In the genomic region with DNA sequence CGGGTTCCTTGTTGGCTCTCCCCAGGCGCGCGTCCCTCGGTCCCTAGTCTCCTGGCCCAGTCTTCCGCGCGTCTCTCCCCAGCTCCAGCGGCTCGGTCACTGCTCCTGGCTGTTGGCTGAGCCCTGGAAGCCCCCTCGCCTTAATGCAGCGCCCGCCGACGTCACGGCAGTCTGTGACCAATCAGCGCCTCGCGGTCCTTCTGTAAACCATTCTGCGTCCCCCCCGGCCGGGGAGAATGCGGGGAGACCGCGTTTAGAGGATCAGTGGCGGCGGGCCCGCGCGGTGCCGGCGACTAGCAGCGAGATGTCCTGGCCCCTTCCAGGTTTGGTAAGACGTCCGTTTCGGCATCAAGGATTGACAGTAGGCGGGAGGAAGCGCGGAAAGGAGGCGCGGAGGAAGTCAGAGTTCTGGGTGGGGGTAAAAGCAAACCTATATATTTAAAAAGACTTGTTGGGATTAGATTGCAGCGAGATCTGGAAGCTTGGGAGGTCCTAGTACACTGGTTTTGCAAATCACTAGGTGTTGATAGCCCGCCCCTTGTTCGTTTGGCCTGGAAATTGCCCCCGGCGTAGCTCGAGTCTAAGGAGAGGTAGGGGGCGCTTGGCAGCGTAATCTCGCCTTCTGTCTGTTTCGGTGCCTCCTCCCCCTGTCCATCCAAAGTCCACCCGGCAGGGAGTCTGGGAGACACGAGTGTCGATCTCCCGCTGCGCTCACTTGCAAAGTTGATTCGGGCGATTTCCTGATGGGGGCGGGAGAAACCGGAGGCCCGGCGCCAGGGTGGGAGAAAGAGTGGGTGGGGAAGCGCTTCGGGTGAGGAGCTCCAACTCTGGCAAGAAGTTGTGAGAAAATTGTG, we compare ENCODE assay signal across 8 mouse cellular contexts. TPM values are rescaled to one million over a fixed set of nuclear protein-coding genes. Genes with fewer than 3 reads are reported as not detected.
DNase-seq lines count a peak whose midpoint lies in the region; ATAC-seq and TF ChIP-seq lines count a peak whose summit lies in the region.

Gene Lhx1, minus strand, starts transcription at position 115 of the 854 bp plus-strand sequence.

- H3K27me3 ChIP-seq in heart, embryonic 12.5 days (replicated peaks) = peaks cover 100% of the 10 kb centered on the region
- H3K27me3 ChIP-seq in forebrain, embryonic 15.5 days = peaks cover 97% of the 10 kb centered on the region
- peaks cover 92% of the 10 kb centered on the region for H3K27me3 ChIP-seq in kidney, embryonic 14.5 days (ENCODE audit: control insufficient read depth, insufficient read depth, low read length)
- H3K27me3 ChIP-seq in midbrain, postnatal 0 days (ENCODE audit: insufficient read depth, low read length) = peaks cover 31% of the 10 kb centered on the region

- peak within 1 kb of the TSS; percentile 86 for H3K4me2 ChIP-seq in heart, embryonic 12.5 days
- peak within 1 kb of the TSS; percentile 60 for H3K4me2 ChIP-seq in forebrain, embryonic 15.5 days (replicated peaks)
- H3K4me2 ChIP-seq in kidney, embryonic 14.5 days (replicated peaks; ENCODE audit: low read depth, low read length) = peak within 1 kb of the TSS; percentile 69
- peak within 1 kb of the TSS; percentile 44 for H3K4me2 ChIP-seq in midbrain, postnatal 0 days (ENCODE audit: low read depth, low read length, poor library complexity, severe bottlenecking)

- DNase-seq in heart, adult 9 months (ENCODE audit: low spot score in 2 of 2) = no peak
- DNase-seq in midbrain, postnatal 0 days (ENCODE audit: low spot score) = peak; percentile 93
- DNase-seq in spleen, adult 18-20 months = no peak
- no peak for DNase-seq in left cerebral cortex, adult 9 months (ENCODE audit: low spot score in 2 of 2)

- no peak within 1 kb of the TSS for H3K27ac ChIP-seq in heart, embryonic 12.5 days (ENCODE audit: poor library complexity, severe bottlenecking)
- H3K27ac ChIP-seq in forebrain, embryonic 15.5 days (replicated peaks) = no peak within 1 kb of the TSS
- H3K27ac ChIP-seq in kidney, embryonic 14.5 days (ENCODE audit: low read depth, low read length) = peak within 1 kb of the TSS; percentile 82
- peak within 1 kb of the TSS; percentile 67 for H3K27ac ChIP-seq in midbrain, postnatal 0 days (ENCODE audit: low read depth, low read length)

- H3K9me3 ChIP-seq in heart, embryonic 12.5 days (replicated peaks) = no peaks in the 10 kb centered on the region
- no peaks in the 10 kb centered on the region for H3K9me3 ChIP-seq in forebrain, embryonic 15.5 days
- no peaks in the 10 kb centered on the region for H3K9me3 ChIP-seq in kidney, embryonic 14.5 days (ENCODE audit: control insufficient read depth, low read length)
- H3K9me3 ChIP-seq in midbrain, postnatal 0 days (ENCODE audit: low read length) = no peaks in the 10 kb centered on the region

- no peak for ATAC-seq in heart, embryonic 12.5 days (ENCODE audit: insufficient number of reproducible peaks, low FRiP score)
- peak; percentile 68 for ATAC-seq in cerebellum, adult (ENCODE audit: insufficient number of reproducible peaks, low FRiP score, low TSS enrichment)
- peak; percentile 57; the same call in 1 of the 2 replicates for ATAC-seq in forebrain, embryonic 15.5 days (replicated peaks)
- peak; percentile 80 for ATAC-seq in kidney, embryonic 14.5 days (ENCODE audit: low FRiP score, low TSS enrichment)
- ATAC-seq in midbrain, postnatal 0 days (ENCODE audit: low FRiP score) = peak; percentile 80

- 0 out of 2 replicates have a peak within 1 kb of the TSS, but pooled peaks have one; percentile 9 for H3K9ac ChIP-seq in heart, embryonic 12.5 days
- peak within 1 kb of the TSS; percentile 25 for H3K9ac ChIP-seq in forebrain, embryonic 15.5 days (replicated peaks)
- H3K9ac ChIP-seq in kidney, embryonic 14.5 days (ENCODE audit: low read depth, low read length) = peak within 1 kb of the TSS; percentile 78
- H3K9ac ChIP-seq in midbrain, postnatal 0 days (replicated peaks; ENCODE audit: low read length, poor library complexity, severe bottlenecking) = peak within 1 kb of the TSS; percentile 64

- peak; percentile 14; the same call in 1 of the 2 replicates for TF ChIP-seq CTCF in midbrain, postnatal 0 days (IDR thresholded peaks at IDR 0.05)

- under 1% methylated on average over 64 of the region's 64 CpGs for WGBS in heart, embryonic 12.5 days
- WGBS in forebrain, embryonic 15.5 days = under 1% methylated on average over 64 of the region's 64 CpGs
- WGBS in kidney, embryonic 14.5 days = under 1% methylated on average over 64 of the region's 64 CpGs
- under 1% methylated on average over 64 of the region's 64 CpGs for WGBS in midbrain, postnatal 0 days

- no peaks in the 10 kb centered on the region for H3K36me3 ChIP-seq in heart, embryonic 12.5 days
- H3K36me3 ChIP-seq in forebrain, embryonic 15.5 days = no peaks in the 10 kb centered on the region
- no peaks in the 10 kb centered on the region; the same call in 1 of the 2 replicates for H3K36me3 ChIP-seq in kidney, embryonic 14.5 days (ENCODE audit: control insufficient read depth, insufficient read depth, low read length)
- no peaks in the 10 kb centered on the region for H3K36me3 ChIP-seq in midbrain, postnatal 0 days (ENCODE audit: insufficient read depth, low read length)

- peaks cover 49% of the 10 kb centered on the region for H3K4me1 ChIP-seq in heart, embryonic 12.5 days (replicated peaks)
- H3K4me1 ChIP-seq in forebrain, embryonic 15.5 days = peaks cover 45% of the 10 kb centered on the region
- H3K4me1 ChIP-seq in kidney, embryonic 14.5 days (ENCODE audit: control insufficient read depth, insufficient read depth, low read length) = peaks cover 13% of the 10 kb centered on the region
- H3K4me1 ChIP-seq in midbrain, postnatal 0 days (ENCODE audit: insufficient read depth, low read length) = no peaks in the 10 kb centered on the region

- H3K4me3 ChIP-seq in heart, embryonic 12.5 days = peak within 1 kb of the TSS; percentile 57
- peak within 1 kb of the TSS; percentile 41 for H3K4me3 ChIP-seq in forebrain, embryonic 15.5 days
- peak within 1 kb of the TSS; percentile 56 for H3K4me3 ChIP-seq in kidney, embryonic 14.5 days (ENCODE audit: low read length)
- peak within 1 kb of the TSS; percentile 49 for H3K4me3 ChIP-seq in midbrain, postnatal 0 days (ENCODE audit: low read depth, low read length)

RNA-seq across cellular contexts. Expression of gene Lhx1, which starts in this region (rescaled TPM):
- 0.05 TPM in 2 replicates for polyA plus RNA-seq in heart, embryonic 12.5 days (2016; fragmentation: Nextera tagmentation; extraction: Ambion mirVana)
- polyA plus RNA-seq in forebrain, embryonic 15.5 days (2015; fragmentation: Nextera tagmentation; extraction: Ambion mirVana) = 3.4 and 4.8 TPM in 2 replicates
- 40.0 and 41.0 TPM in 2 replicates for polyA plus RNA-seq in kidney, embryonic 14.5 days (2014; fragmentation: Nextera tagmentation; extraction: Ambion mirVana)
- total RNA-seq in midbrain, postnatal 0 days (2014; rRNA removed) = 34.2 and 44.9 TPM in 2 replicates
- 21.3 and 22.5 TPM in 2 replicates for polyA plus RNA-seq in midbrain, postnatal 0 days (2015; fragmentation: Nextera tagmentation; extraction: Ambion mirVana)

Comparison
In these comparisons a context has a peak if more than half of its experiments do, and no peak if none do; other contexts are left out.
1. H3K27ac ChIP-seq: peak in kidney, embryonic 14.5 days (single experiment) and midbrain, postnatal 0 days (single experiment); none in heart, embryonic 12.5 days (single experiment) and forebrain, embryonic 15.5 days (single experiment).
2. H3K9ac ChIP-seq: peak in every context shown above with its lines; median percentile 78 in kidney, embryonic 14.5 days; 64 in midbrain, postnatal 0 days; 25 in forebrain, embryonic 15.5 days; 9 in heart, embryonic 12.5 days.
3. Peak in every context shown above with its lines, with median percentiles within 50 percentile points of each other: H3K4me2 ChIP-seq and H3K4me3 ChIP-seq.